Mouse (Mus musculus): ENCODE results near the gene Lhfpl2. TPM values are rescaled to one million over a fixed set of nuclear protein-coding genes. Genes with fewer than 3 reads are reported as not detected.

Lhfpl2 gene
- polyA plus RNA-seq, 1 experiment from 2014 or later: 34.2 TPM

DNA sequence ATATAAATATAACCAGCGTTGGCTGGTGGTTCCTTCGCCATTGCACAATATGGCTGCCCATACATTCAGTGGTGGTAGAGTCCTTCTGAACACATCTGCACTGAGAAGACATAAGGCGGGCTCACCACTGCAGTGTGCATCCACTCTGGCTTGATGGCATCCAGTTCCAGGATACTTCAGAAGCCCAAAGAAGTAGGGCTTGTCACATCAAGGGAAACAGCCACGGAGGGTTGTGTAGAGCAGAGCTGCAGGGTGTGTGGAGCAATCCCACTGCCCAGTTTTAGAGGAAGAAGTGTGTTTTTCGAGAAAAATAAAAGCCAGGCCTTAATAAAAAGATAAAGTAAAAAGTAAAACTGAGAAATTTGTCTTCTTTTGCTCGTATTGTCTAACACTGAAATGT is 141.0 kb downstream of the Lhfpl2 start:
- 0 out of 2 replicates have a peak, but pooled peaks cover 3% of the 10 kb centered on the region for H3K4me1 ChIP-seq
- no peak for DNase-seq (ENCODE audit: low spot score)
- H3K9me3 ChIP-seq: no peaks in the 10 kb centered on the region
- H3K36me3 ChIP-seq (replicated peaks): peaks cover 26% of the 10 kb centered on the region
- 89% methylated on average over 6 of the region's 6 CpGs for WGBS
- H3K4me3 ChIP-seq: no peak overlapping the region
- no peaks in the 10 kb centered on the region for H3K27me3 ChIP-seq (replicated peaks; ENCODE audit: low read depth, poor library complexity, severe bottlenecking)
- H3K27ac ChIP-seq (replicated peaks): no peak overlapping the region

DNA sequence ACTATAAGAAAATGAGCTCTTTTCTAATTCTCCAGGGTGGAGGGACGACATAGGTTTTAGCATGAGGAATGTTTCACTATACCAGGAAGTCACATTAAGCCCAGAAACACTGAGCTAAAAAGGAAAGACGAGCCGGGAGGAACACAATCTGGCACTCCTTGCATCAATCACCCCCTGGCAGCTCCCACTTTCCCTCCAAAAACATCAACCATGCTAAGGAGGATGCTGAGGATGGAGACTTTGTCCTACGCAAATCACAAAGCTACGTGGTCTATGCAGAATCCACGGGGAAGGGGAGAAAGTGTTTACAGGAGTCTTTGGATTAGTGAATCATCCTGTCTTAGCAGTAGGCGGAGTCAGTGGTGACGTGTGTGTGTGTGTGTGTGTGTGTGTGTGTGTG is 142.2 kb downstream of the Lhfpl2 start:
- no peak for DNase-seq (ENCODE audit: low spot score)
- Histone ChIP-seq H3K27ac (replicated peaks) (no peak overlapping the region), H3K9me3 (no peaks in the 10 kb centered on the region), H3K36me3 (replicated peaks) (peaks cover 16% of the 10 kb centered on the region), H3K27me3 (replicated peaks; ENCODE audit: low read depth, poor library complexity, severe bottlenecking) (no peaks in the 10 kb centered on the region), H3K4me1 (no peaks in the 10 kb centered on the region), H3K4me3 (no peak overlapping the region)
- WGBS: 76% methylated on average over 8 of the region's 8 CpGs

DNA sequence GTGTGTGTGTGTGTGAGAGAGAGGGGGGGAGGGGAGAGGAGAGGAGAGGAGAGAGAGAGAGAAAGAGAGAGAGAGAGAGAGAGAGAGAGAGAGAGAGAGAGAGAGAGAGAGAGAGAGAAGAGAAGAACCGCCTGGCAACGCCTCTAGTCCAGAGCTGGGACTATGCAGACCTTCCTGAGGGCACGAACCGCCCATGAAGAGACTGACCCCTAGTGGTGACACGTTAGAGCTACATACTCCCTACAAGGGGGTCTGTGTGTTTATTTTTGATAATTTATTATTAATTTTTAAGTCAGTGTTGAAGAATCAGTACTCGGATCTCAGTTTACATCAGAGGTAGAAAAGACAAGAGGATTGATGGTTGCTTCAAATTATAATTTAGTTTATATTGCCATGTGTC is 147.6 kb downstream of the Lhfpl2 start:
- H3K4me1 ChIP-seq: peaks cover 3% of the 10 kb centered on the region; the same call in 1 of the 2 replicates
- peaks cover 17% of the 10 kb centered on the region for H3K36me3 ChIP-seq (replicated peaks)
- 0 out of 2 replicates have a peak overlapping the region, but pooled peaks have one; percentile 10 for H3K27ac ChIP-seq (replicated peaks)
- H3K4me3 ChIP-seq: no peak overlapping the region
- WGBS: 13% methylated on average over 6 of the region's 6 CpGs
- peaks cover 7% of the 10 kb centered on the region; the same call in 1 of the 2 replicates for H3K9me3 ChIP-seq
- DNase-seq (ENCODE audit: low spot score): peak; percentile 56
- no peaks in the 10 kb centered on the region for H3K27me3 ChIP-seq (replicated peaks; ENCODE audit: low read depth, poor library complexity, severe bottlenecking)

DNA sequence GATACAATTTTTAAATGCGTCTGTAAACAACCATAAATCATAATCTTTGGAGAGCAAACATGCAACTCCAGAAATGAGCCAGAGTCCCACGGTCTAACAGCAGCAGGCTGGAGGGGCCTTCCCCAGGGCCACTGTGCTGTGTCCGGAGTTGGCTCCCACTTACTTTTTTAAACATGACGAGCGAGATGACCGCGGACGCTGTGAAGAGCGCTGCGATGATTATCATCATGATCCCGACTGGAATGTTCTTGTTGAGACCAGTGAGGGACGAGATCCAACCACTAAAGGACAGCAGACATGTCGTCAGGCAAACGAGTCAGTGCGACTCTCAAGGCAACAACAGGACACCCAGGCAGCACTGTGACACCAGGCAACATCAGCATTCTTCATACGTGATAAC is 150.4 kb downstream of the Lhfpl2 start:
- no peak for DNase-seq (ENCODE audit: low spot score)
- Histone ChIP-seq H3K27me3 (replicated peaks; ENCODE audit: low read depth, poor library complexity, severe bottlenecking) (no peaks in the 10 kb centered on the region), H3K4me3 (no peak overlapping the region), H3K4me1 (peaks cover 11% of the 10 kb centered on the region), H3K9me3 (peaks cover 7% of the 10 kb centered on the region; the same call in 1 of the 2 replicates), H3K27ac (replicated peaks) (no peak overlapping the region), H3K36me3 (replicated peaks) (peaks cover 17% of the 10 kb centered on the region)
- 97% methylated on average over 16 of the region's 16 CpGs for WGBS

DNA sequence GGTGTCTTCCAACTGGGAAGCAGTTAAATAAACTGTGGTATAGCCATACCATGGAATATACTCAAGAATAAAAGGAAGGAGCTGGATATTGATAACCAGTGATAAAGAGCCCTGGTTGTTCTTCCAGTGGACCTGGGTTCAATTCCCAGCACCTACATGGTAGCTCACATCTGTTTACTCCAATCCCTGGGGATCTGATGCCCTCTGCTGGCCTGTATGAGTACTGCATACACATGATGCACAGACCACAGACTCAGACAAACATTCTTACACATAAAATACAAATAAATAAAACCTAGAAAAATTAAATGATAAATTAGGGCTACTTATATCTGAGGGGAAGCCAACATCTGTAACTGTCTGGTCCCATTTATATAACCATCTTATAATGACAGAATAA is 151.3 kb downstream of the Lhfpl2 start:
- H3K27me3 ChIP-seq (replicated peaks; ENCODE audit: low read depth, poor library complexity, severe bottlenecking): no peaks in the 10 kb centered on the region
- H3K27ac ChIP-seq (replicated peaks): no peak overlapping the region
- no peak for DNase-seq (ENCODE audit: low spot score)
- H3K4me1 ChIP-seq: peaks cover 11% of the 10 kb centered on the region
- H3K4me3 ChIP-seq: no peak overlapping the region
- H3K9me3 ChIP-seq: peaks cover 7% of the 10 kb centered on the region; the same call in 1 of the 2 replicates
- peaks cover 18% of the 10 kb centered on the region for H3K36me3 ChIP-seq (replicated peaks)

DNA sequence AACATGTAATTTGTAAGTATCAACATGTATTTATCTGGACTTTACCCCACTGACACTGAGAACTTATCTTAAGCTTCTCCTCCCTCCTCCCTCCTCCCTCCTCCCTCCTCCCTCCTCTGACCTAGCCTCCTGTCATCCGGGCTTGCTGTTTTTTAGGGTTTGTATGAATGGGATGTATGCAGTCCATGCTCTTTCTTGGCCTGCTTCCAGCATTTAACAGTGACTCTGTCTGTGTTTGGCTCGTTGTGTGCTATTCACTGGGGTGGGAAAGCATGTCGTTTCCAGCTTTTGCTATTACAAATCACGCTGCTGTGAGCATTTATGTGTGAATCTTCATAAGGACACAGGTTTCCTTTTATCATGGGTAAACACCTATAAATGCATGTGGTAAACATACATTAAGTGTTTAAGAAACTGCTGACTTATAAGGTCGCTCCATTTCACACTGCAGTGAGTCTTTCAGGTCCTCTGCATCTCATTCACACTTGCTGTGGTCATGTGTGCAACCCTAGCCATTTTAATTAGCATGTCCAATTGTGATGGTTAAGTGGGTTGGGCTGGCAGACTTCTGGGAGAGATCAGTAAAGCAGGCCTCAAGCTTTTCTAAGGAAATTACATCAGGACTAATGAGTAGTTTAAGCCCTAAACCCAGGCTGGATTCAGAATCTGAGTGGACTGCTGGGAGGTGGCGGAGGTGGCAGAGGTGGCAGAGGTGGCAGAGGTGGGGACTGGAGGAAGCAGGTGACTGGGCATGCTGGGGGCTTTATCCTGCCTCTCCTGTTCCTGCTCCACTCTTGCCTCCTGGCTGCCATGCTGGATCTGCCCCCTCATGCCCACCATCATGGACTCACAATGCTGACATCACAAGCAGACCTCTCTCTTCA is 153.9 kb downstream of the Lhfpl2 start:
- no peak for DNase-seq (ENCODE audit: low spot score)
- H3K9me3 ChIP-seq: peaks cover 7% of the 10 kb centered on the region; the same call in 1 of the 2 replicates
- no peaks in the 10 kb centered on the region for H3K27me3 ChIP-seq (replicated peaks; ENCODE audit: low read depth, poor library complexity, severe bottlenecking)
- H3K36me3 ChIP-seq (replicated peaks): peaks cover 21% of the 10 kb centered on the region
- WGBS: 75% methylated on average over 6 of the region's 6 CpGs
- no peak overlapping the region for H3K4me3 ChIP-seq
- H3K4me1 ChIP-seq: peaks cover 8% of the 10 kb centered on the region
- no peak overlapping the region for H3K27ac ChIP-seq (replicated peaks)

DNA sequence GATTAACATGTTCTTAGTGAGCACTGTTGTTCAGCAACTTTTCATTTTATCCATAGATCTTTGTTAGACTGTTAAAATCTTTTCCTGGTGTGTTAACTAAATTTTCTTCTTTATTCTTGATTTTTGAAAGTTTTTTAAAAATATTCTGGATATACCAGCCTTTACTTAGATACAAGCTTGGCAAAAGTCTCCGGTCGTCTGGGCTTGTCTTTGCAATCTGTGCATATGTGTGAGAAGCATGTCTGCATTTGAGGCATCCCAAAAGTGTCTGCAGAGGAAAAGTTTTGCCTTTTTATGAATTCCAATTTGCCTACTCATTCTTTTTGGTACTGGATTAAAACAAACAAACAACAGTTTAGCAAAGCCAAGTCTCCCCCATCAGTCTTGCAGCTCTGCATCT is 154.6 kb downstream of the Lhfpl2 start:
- Histone ChIP-seq H3K4me3 (no peak overlapping the region), H3K27ac (replicated peaks) (no peak overlapping the region), H3K4me1 (peaks cover 8% of the 10 kb centered on the region), H3K9me3 (peaks cover 7% of the 10 kb centered on the region; the same call in 1 of the 2 replicates), H3K27me3 (replicated peaks; ENCODE audit: low read depth, poor library complexity, severe bottlenecking) (no peaks in the 10 kb centered on the region), H3K36me3 (replicated peaks) (peaks cover 21% of the 10 kb centered on the region)
- DNase-seq (ENCODE audit: low spot score): no peak
- 95% methylated on average over 2 of the region's 2 CpGs for WGBS

DNA sequence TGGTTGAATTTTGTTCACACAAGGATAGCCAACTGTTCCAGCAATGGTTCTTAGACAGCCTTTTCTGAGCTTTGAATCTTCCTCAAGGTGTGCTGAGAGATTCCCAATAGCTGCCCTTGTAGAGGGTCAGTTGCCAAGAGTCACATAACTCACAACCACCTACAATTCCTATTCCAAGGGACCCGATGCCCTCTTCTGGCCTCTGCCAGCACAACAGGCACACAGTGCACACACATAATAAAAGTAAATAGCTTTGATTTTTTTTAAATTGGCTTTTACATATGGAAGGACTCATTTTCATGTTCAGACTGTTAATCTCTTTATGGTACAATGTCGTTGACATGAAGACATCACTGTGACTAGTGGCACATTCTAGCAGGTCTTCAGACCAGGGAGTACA is 155.1 kb downstream of the Lhfpl2 start:
- H3K27me3 ChIP-seq (replicated peaks; ENCODE audit: low read depth, poor library complexity, severe bottlenecking): no peaks in the 10 kb centered on the region
- H3K4me1 ChIP-seq: peaks cover 8% of the 10 kb centered on the region
- DNase-seq (ENCODE audit: low spot score): no peak
- H3K9me3 ChIP-seq: peaks cover 7% of the 10 kb centered on the region; the same call in 1 of the 2 replicates
- H3K27ac ChIP-seq (replicated peaks): no peak overlapping the region
- no peak overlapping the region for H3K4me3 ChIP-seq
- WGBS: 89% methylated on average over 2 of the region's 2 CpGs
- H3K36me3 ChIP-seq (replicated peaks): peaks cover 20% of the 10 kb centered on the region

DNA sequence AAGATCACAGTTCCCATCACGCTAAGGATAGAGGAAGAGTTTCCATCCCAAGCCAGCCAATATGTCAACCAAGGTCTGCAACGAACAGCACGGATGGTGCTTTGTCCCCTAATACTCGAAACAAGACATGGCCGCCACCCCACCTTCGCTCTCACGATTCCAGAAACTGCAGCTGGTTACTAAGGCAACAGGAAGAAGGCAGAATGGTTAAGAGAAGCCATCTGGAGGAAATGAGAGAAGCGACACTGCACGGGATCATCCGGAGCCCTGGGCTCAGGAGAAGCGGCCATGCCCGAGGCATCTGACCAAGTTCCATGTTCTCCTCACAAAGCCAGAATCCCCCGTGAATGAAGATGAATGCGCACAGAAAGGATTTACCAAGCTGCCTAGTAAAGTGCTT is 166.0 kb downstream of the Lhfpl2 start:
- Histone ChIP-seq H3K27me3 (replicated peaks; ENCODE audit: low read depth, poor library complexity, severe bottlenecking) (no peaks in the 10 kb centered on the region), H3K9me3 (no peaks in the 10 kb centered on the region), H3K36me3 (replicated peaks) (peaks cover 27% of the 10 kb centered on the region), H3K4me3 (no peak overlapping the region), H3K27ac (replicated peaks) (no peak overlapping the region), H3K4me1 (peaks cover 6% of the 10 kb centered on the region; the same call in 1 of the 2 replicates)
- WGBS: 74% methylated on average over 14 of the region's 14 CpGs
- peak; percentile 22 for DNase-seq (ENCODE audit: low spot score)

DNA sequence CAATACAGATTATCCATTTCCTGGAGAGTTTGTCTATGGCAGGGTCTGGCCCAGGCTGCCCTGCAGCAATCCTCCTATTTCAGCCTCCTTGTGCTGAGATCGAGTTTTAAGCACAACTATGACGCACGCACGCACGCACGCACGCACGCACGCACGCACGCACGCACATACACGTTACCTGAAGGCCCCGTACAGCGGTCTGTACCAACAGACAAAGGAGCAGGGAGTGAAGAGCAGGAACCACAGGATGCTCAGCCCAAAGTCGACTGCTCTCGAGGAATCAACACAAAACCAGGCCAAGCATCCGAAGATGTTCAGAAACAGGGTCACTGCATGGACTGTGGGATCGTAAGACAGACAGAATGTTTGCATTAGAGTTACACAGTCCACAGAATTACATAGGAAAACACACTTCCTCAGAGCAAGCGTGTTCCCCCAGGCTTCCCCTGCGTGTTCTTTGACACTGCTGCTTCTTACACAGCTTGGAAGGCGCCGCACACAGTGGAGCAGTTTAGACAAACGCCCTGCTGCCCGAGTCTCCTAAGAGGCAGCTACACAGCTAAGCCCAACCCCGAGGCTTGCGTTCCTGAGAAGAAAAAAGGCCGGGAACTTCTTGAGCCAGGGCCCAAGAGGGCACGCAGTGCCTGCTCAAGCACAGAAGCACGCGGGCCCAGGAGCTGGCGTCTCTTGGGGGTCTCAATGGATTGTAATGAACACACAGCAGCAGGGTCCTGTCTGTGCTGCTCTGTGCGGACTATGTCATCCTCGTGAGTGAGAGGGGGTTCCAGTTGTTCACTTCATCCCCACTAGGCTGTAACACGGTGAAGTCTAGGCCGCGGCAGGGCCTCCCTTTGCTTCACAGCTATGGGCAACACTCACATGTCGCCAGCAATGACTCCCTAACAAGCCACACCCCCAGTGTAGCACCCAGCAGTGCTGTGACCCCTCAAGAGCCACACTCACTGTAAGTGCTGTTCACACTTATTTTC is 167.4 kb downstream of the Lhfpl2 start:
- peaks cover 27% of the 10 kb centered on the region for H3K36me3 ChIP-seq (replicated peaks)
- H3K27ac ChIP-seq (replicated peaks): no peak overlapping the region
- H3K9me3 ChIP-seq: no peaks in the 10 kb centered on the region
- no peaks in the 10 kb centered on the region for H3K27me3 ChIP-seq (replicated peaks; ENCODE audit: low read depth, poor library complexity, severe bottlenecking)
- DNase-seq (ENCODE audit: low spot score): no peak
- H3K4me3 ChIP-seq: no peak overlapping the region
- peaks cover 7% of the 10 kb centered on the region; the same call in 1 of the 2 replicates for H3K4me1 ChIP-seq
- 95% methylated on average over 38 of the region's 38 CpGs for WGBS

DNA sequence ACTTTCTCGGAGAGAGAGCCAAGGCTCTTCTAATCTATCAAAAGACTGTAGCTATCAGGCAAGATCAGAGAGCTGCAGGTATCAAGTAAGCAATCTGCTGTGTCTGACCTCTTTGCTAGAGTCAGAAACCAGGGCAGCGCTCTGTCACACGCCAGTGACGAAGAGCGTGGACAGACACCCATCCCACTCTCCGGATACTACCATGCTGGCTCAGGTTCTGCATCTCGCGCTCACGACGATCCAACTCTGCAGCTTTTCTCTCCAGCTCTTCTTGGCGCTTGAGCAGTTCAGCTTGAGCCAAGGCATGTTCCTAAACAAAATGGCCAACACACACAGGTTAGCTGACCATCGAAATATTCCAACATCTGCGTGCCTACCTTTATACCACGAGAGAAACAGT is 174.3 kb downstream of the Lhfpl2 start:
- Histone ChIP-seq H3K36me3 (replicated peaks) (peaks cover 9% of the 10 kb centered on the region; the same call in 1 of the 2 replicates), H3K4me1 (peaks cover 3% of the 10 kb centered on the region; the same call in 1 of the 2 replicates), H3K27me3 (replicated peaks; ENCODE audit: low read depth, poor library complexity, severe bottlenecking) (no peaks in the 10 kb centered on the region), H3K27ac (replicated peaks) (no peak overlapping the region), H3K4me3 (no peak overlapping the region), H3K9me3 (no peaks in the 10 kb centered on the region)
- 91% methylated on average over 14 of the region's 14 CpGs for WGBS
- no peak for DNase-seq (ENCODE audit: low spot score)

DNA sequence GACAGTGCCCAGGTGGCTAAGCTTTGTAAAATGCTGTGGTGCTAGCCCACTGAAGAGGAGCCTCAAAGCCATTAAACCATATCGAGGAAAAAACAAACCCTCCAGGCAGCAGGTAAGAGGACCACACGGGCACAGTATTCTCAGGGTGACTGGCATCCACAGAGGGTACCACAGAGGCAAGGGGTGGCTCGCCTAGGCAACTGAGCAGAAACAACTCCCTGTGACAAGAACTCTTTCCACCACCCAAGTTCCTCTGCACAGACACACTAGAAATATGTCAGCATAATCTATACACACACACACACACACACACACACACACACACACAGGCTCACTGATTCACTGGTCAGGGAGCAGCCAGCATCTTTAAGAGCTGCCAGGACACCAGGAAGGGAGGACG is 181.9 kb downstream of the Lhfpl2 start:
- no peak overlapping the region for H3K4me3 ChIP-seq
- 70% methylated on average over 4 of the region's 4 CpGs for WGBS

More for the DNA sequence above, 181.9 kb downstream of the Lhfpl2 start:
- Histone ChIP-seq H3K27ac (replicated peaks) (no peak overlapping the region), H3K9me3 (no peaks in the 10 kb centered on the region), H3K4me1 (peaks cover 15% of the 10 kb centered on the region), H3K27me3 (replicated peaks; ENCODE audit: low read depth, poor library complexity, severe bottlenecking) (no peaks in the 10 kb centered on the region), H3K36me3 (replicated peaks) (no peaks in the 10 kb centered on the region)
- no peak for DNase-seq (ENCODE audit: low spot score)

All from embryonic facial prominence, embryonic 10.5 days (tissue).